Mouse (Mus musculus) monocyte, adult 59 days (primary cell): ENCODE data around the gene Cyfip2. TPM values are rescaled to one million over a fixed set of nuclear protein-coding genes. Genes with fewer than 3 reads are reported as not detected.

Source experiments
- total RNA-seq, 2 experiments: library from RNA; stranded (reverse); gene quantifications; one replicate each; pipeline ENCODE4 v1.2.4; 2023

The Cyfip2 gene
- total RNA-seq = 100 to 1,000 TPM; 108 to 116 TPM

GRCm38 (mm10) chr11:46312523-46313035, at the start of gene Cyfip2:
Gene Cyfip2 (minus strand): TSS chr11:46312859.

DNA sequence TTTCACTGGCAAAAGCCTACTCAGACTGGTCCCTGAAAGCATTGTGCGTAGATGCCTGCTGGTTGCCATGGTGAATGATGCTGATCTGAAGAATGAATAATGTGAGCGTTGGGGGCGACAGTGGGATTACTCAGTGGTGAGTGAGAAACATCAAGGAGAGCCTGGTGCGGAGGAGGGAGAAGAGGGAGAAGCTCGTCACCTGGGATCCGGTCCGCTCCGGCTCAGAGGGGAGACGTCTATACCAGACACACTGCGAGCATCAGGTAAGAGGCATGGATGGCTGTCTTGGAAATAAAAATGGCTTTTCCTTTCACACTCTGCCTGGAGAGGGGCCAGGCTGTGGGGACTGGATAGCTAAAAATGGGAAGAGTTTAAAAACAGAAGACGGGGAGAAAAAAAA, 77.3 kb downstream of the Cyfip2 start, which contains the start of gene Fndc9:
Gene Fndc9, plus strand, starts transcription at position 198 of the 400 bp plus-strand sequence.

DNA sequence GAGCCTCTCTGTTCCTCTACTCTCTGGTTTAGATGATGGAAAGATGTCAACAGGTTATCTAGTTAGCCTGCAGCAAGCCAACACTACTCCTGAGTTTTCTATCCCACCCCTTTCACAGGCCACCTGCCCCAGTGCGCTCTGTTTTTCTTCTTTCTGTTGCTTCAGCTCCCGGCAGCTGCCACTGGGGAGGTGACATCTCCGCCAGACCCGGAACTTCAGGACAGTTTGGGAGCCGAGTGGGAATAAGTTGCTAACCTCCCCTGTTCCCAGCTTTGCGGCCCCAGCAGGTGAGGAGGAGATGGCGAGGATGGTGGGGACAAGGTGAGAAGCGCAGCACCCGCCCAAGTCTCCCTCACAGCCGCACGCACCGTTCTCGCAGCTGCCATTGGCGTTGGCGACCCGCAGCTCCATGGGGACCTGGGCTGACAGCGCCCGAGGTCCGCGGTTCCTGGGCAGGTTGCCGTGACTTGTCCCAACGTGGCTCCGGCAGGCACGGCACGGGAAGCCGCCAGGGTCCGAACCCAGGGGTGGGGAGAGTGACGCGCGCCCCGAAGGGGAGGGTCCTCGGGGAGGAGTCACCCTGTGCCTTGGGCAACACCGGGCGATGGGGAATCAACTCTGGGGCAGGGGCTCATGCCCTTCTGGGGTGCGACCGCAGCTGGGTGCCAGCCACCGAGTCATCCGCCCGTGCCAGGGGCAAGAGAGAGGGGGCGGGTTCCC, 146.6 kb downstream of the Cyfip2 start, which contains the start of gene Nipal4:
Gene Nipal4, minus strand, starts transcription at position 643 of the 720 bp plus-strand sequence.

Other genes with a start within 250 kb of the Cyfip2 start
- not detected for gene Nipal4, start 146.4 kb downstream of the Cyfip2 start, total RNA-seq
- not detected for gene Fndc9, start 77.3 kb downstream of the Cyfip2 start, total RNA-seq
- 1 to 10 TPM; 1.9 to 3.6 TPM for gene Itk, start 76.7 kb upstream of the Cyfip2 start, total RNA-seq
- gene Fam71b, start 83.7 kb upstream of the Cyfip2 start, total RNA-seq = not detected
- gene Med7, start 124.1 kb upstream of the Cyfip2 start, total RNA-seq = 10 to 100 TPM; 59.0 to 69.3 TPM
- 10 to 100 TPM; 43.2 to 47.0 TPM for gene Havcr2, start 142.1 kb upstream of the Cyfip2 start, total RNA-seq
- gene Gm12169, start 211.4 kb upstream of the Cyfip2 start, total RNA-seq = not detected